Mouse (Mus musculus) hindbrain, embryonic 16.5 days (tissue): ENCODE results near the gene C1ql2. TPM values are rescaled to one million over a fixed set of nuclear protein-coding genes. Genes with fewer than 3 reads are reported as not detected.
A peak's percentile ranks its signal among the peaks of the same experiment; 100 is the strongest.

Experiments
- ATAC-seq: fragments of 200-750 bp; cut with Nextera tagmentation; 2 replicates; pipeline ENCODE4 v1.8.0; 2017; ENCODE audit warnings: moderate TSS enrichment, moderate library complexity
- H3K27ac ChIP-seq: fragments of 300-500 bp; sonication (generic); 2 replicates; pipeline ENCODE4 v1.5.1; 2014; ENCODE audit warnings: low read depth, mild to moderate bottlenecking, control low read depth, low read length, moderate library complexity
- H3K27me3 ChIP-seq: fragments of 300-500 bp; sonication (generic); replicated peaks from 2 replicates; pipeline ENCODE4 v1.6.1; 2014; ENCODE audit warnings: low read length; ENCODE audit not compliant: control insufficient read depth, insufficient read depth
- H3K36me3 ChIP-seq: fragments of 300-500 bp; sonication (generic); 2 replicates; pipeline ENCODE4 v1.6.1; 2014; ENCODE audit warnings: mild to moderate bottlenecking, low read length, moderate library complexity, mixed read lengths; ENCODE audit not compliant: control insufficient read depth, insufficient read depth
- H3K4me1 ChIP-seq: fragments of 300-500 bp; sonication (generic); 2 replicates; pipeline ENCODE4 v1.6.1; 2014; ENCODE audit warnings: low read depth, low read length; ENCODE audit not compliant: control insufficient read depth, insufficient read depth
- H3K4me2 ChIP-seq: fragments of 300-500 bp; sonication (generic); 2 replicates; pipeline ENCODE4 v1.6.1; 2014; ENCODE audit warnings: mild to moderate bottlenecking, low read length, control low read depth, moderate library complexity
- H3K4me3 ChIP-seq: fragments of 300-500 bp; sonication (generic); 2 replicates; pipeline ENCODE4 v1.5.1; 2014; ENCODE audit warnings: mild to moderate bottlenecking, low read length, control low read depth, moderate library complexity
- H3K9ac ChIP-seq: fragments of 300-500 bp; sonication (generic); 2 replicates; pipeline ENCODE4 v1.6.1; 2014; ENCODE audit warnings: low read depth, mild to moderate bottlenecking, control low read depth, low read length, moderate library complexity
- H3K9me3 ChIP-seq: fragments of 300-500 bp; sonication (generic); 2 replicates; pipeline ENCODE4 v1.6.1; 2014; ENCODE audit warnings: mild to moderate bottlenecking, low read length, moderate library complexity; ENCODE audit not compliant: control insufficient read depth
- WGBS: fragments of 180-500 bp; shearing (Covaris S2); extraction: QIAGEN DNeasy Blood & Tissue Kit; methylation state at CpG from one replicate; pipeline ENCODE4 v1.1.7; 2014; 5-methylcytosine and 5-hydroxymethylcytosine counted together
- polyA plus RNA-seq: library from polyadenylated mRNA; unstranded; fragments of >200 nt; fragmentation: Nextera tagmentation; extraction: Ambion mirVana; gene quantifications from 2 replicates; pipeline ENCODE4 v1.2.1, GENCODE M21; 2015

The C1ql2 gene
- polyA plus RNA-seq, 1 experiment from 2014 or later: 5.8 TPM

DNA sequence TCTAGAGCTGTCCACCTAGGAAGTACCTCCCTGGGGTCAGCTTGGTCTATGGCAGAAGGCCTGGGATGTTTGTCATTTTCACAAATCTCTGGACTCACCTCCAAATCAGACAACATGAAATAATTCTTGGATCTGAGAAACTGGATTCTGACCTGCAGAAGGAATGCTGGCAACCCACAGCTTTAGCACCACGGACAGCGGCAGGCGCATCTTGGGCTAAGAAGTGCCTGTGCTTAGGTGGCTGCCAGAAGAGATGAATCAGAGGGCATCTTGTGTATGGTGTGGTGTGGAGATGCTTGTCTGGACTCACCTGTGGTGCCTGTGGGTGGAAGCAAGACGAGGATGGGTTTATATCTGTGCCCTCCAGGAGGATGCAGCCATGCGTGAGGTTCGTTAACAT is 8.5 kb upstream of the C1ql2 start:
- Histone ChIP-seq H3K27ac (no peak overlapping the region), H3K4me3 (no peak overlapping the region), H3K27me3 (peaks cover 7% of the 10 kb centered on the region), H3K9me3 (no peaks in the 10 kb centered on the region), H3K36me3 (no peaks in the 10 kb centered on the region), H3K9ac (no peak overlapping the region), H3K4me2 (no peak overlapping the region), H3K4me1 (no peaks in the 10 kb centered on the region)
- no peak for ATAC-seq
- 49% methylated on average over 6 of the region's 6 CpGs for WGBS

- Histone ChIP-seq H3K4me1 (peaks cover 21% of the 10 kb centered on the region), H3K4me3 (no peak overlapping the region), H3K27me3 (peaks cover 48% of the 10 kb centered on the region), H3K9ac (no peak overlapping the region), H3K36me3 (no peaks in the 10 kb centered on the region), H3K9me3 (no peaks in the 10 kb centered on the region), H3K27ac (no peak overlapping the region), H3K4me2 (no peak overlapping the region)
- 36% methylated on average over 7 of the region's 7 CpGs for WGBS
- no peak for ATAC-seq
Observed at GRCm38 (mm10) chr1:120337970-120338369, 2.4 kb upstream of the C1ql2 start.

GRCm38 (mm10) chr1:120341172-120341675 is 842 bp downstream of the C1ql2 start:
- ATAC-seq: peak; percentile 9; the same call in 1 of the 2 replicates
- Histone ChIP-seq H3K4me3 (peak overlapping the region; percentile 42), H3K27me3 (peaks cover 56% of the 10 kb centered on the region), H3K9ac (peak overlapping the region; percentile 45; the same call in 1 of the 2 replicates), H3K9me3 (no peaks in the 10 kb centered on the region), H3K27ac (no peak overlapping the region), H3K4me1 (peaks cover 21% of the 10 kb centered on the region), H3K4me2 (peak overlapping the region; percentile 59), H3K36me3 (no peaks in the 10 kb centered on the region)
- WGBS: 0% methylated on average over 34 of the region's 41 CpGs

DNA sequence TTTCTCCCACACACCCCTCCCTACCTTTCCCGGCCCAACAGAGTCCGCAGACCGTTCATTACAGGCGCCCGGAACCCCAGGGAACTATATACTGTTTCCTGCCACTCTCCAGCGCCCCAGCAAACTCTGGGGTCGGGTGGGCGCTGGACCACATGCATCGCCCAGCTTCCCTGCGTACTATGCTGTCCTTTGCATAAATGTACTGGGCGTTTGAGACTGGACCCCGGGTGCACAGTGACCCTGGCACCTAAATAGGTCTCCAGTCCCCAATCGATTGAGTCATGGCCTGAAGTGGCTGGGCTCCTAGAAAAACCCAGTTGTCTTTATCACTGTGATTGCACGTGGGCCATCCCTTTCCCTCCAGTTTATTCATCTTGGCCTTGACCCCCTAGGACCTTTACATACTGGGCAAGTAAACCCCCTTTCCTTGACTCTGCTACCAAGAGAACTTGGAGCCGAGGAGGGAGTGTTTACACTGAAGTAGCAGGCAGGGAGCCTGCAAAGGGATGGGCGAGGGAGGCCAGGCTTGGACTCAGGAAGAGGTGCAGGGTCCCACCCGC is 1.5 kb downstream of the C1ql2 start:
- H3K27me3 ChIP-seq: peaks cover 54% of the 10 kb centered on the region
- H3K36me3 ChIP-seq: no peaks in the 10 kb centered on the region
- ATAC-seq: no peak; the same call in 1 of the 2 replicates
- H3K4me2 ChIP-seq: peak overlapping the region; percentile 59
- H3K4me3 ChIP-seq: peak overlapping the region; percentile 42
- 2% methylated on average over 17 of the region's 17 CpGs for WGBS
- H3K9ac ChIP-seq: peak overlapping the region; percentile 29; the same call in 1 of the 2 replicates
- H3K9me3 ChIP-seq: no peaks in the 10 kb centered on the region
- H3K4me1 ChIP-seq: peaks cover 21% of the 10 kb centered on the region
- H3K27ac ChIP-seq: no peak overlapping the region

GRCm38 (mm10) chr1:120342371-120342821 is 2.0 kb downstream of the C1ql2 start:
- H3K27me3 ChIP-seq: peaks cover 54% of the 10 kb centered on the region
- no peaks in the 10 kb centered on the region for H3K9me3 ChIP-seq
- H3K4me2 ChIP-seq: peak overlapping the region; percentile 59
- peak overlapping the region; percentile 29; the same call in 1 of the 2 replicates for H3K9ac ChIP-seq
- peak; percentile 27; the same call in 1 of the 2 replicates for ATAC-seq
- H3K36me3 ChIP-seq: no peaks in the 10 kb centered on the region
- H3K27ac ChIP-seq: no peak overlapping the region
- peak overlapping the region; percentile 28 for H3K4me3 ChIP-seq
- under 1% methylated on average over 34 of the region's 34 CpGs for WGBS
- peaks cover 21% of the 10 kb centered on the region for H3K4me1 ChIP-seq

GRCm38 (mm10) chr1:120345001-120345400 is 4.6 kb downstream of the C1ql2 start:
- Histone ChIP-seq H3K4me1 (peaks cover 21% of the 10 kb centered on the region), H3K9me3 (no peaks in the 10 kb centered on the region), H3K27ac (no peak overlapping the region), H3K4me2 (no peak overlapping the region), H3K27me3 (peaks cover 37% of the 10 kb centered on the region), H3K36me3 (no peaks in the 10 kb centered on the region), H3K4me3 (no peak overlapping the region), H3K9ac (no peak overlapping the region)
- WGBS: 22% methylated on average over 7 of the region's 7 CpGs
- no peak for ATAC-seq

GRCm38 (mm10) chr1:120354387-120354786 is 14.0 kb downstream of the C1ql2 start:
- Histone ChIP-seq H3K4me2 (no peak overlapping the region), H3K9ac (no peak overlapping the region), H3K4me1 (no peaks in the 10 kb centered on the region), H3K4me3 (no peak overlapping the region), H3K27ac (no peak overlapping the region), H3K36me3 (no peaks in the 10 kb centered on the region), H3K9me3 (no peaks in the 10 kb centered on the region), H3K27me3 (no peaks in the 10 kb centered on the region)
- 27% methylated on average over 2 of the region's 2 CpGs for WGBS
- ATAC-seq: no peak

DNA sequence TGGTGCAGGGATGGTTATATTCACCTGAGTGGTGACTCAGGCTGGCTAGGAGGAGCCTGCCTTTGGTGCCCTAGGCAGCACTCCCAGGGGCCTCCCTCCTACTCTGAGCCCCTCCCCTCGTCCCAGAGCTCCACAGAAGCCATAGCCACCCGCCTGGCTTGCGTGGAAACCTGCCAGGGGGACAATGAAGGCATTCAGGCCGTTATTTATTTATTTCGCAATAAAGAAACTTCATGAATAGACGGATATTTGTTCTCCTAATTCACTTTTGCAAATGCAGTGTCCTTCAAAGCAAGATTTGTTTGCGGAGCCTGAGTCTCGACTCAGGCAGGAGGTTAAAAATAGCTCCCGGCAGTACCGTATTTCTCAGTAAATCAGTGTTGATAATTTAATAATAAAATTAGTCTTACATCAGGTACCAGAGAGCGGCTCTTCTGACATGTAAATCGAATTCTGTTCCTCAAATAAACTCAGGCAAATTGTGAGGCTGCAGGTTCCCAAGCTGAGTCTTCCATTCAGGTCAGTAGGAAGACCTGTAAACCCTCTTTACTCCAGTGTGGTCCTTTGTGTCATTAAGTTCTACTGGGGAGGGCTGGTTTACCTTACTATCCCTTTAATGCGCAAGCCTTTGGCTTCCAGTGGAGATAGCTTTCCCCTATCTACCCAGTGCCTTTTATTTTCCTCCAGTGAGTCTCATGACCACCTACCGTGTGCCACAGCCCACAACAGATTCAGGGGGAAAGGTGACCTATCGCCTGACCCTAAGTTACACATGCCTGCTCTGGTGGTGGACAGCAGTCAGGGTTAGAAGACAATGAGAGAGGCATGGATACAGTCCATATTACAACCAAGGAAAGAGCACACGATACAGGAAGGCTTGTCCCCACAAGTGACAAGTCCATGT is 17.2 kb downstream of the C1ql2 start:
- Histone ChIP-seq H3K9me3 (no peaks in the 10 kb centered on the region), H3K36me3 (no peaks in the 10 kb centered on the region), H3K4me2 (peak overlapping the region; percentile 29; the same call in 1 of the 2 replicates), H3K9ac (no peak overlapping the region), H3K4me3 (no peak overlapping the region), H3K4me1 (no peaks in the 10 kb centered on the region), H3K27me3 (no peaks in the 10 kb centered on the region), H3K27ac (no peak overlapping the region)
- WGBS: 9% methylated on average over 16 of the region's 16 CpGs
- peak; percentile 88 for ATAC-seq

DNA sequence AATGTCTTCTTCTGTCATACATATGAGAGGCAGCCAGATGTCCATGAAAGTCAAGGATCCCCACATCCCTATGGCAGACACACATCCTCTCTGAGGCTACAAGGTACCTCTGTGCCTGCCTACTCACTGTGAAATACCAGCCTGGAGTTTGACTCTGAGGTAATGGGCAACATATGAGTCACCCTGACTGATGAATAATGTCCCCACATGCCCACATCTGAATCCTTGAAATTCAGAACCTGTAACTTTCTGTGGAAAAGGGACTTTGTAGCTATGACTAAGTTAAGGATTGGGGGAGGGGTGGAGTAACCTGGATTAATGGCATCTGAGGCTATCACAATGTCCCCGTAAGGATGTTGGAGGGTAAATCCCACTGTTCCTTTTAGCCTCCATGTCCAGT is 23.3 kb downstream of the C1ql2 start:
- H3K9ac ChIP-seq: no peak overlapping the region
- no peaks in the 10 kb centered on the region for H3K36me3 ChIP-seq
- ATAC-seq: no peak
- no peak overlapping the region for H3K4me2 ChIP-seq
- 83% methylated on average over 1 of the region's 1 CpGs for WGBS
- no peaks in the 10 kb centered on the region for H3K9me3 ChIP-seq
- no peaks in the 10 kb centered on the region for H3K4me1 ChIP-seq
- H3K4me3 ChIP-seq: no peak overlapping the region
- no peaks in the 10 kb centered on the region for H3K27me3 ChIP-seq
- H3K27ac ChIP-seq: no peak overlapping the region
